Mouse (Mus musculus) adrenal gland (tissue): Measurements from ENCODE around the gene Rps15.

Source experiments
- intact Hi-C: fragments of 180-260 bp; cut with DNase I; formaldehyde crosslinking; loops from one replicate; pipeline ENCODE4 v1.15.1; 2025
- microRNA-seq, 2 experiments: library from miRNA; unstranded; fragments of <30 nt; microRNA quantifications; one replicate each; pipeline ENCODE4; 2019

The Rps15 gene

DNA sequence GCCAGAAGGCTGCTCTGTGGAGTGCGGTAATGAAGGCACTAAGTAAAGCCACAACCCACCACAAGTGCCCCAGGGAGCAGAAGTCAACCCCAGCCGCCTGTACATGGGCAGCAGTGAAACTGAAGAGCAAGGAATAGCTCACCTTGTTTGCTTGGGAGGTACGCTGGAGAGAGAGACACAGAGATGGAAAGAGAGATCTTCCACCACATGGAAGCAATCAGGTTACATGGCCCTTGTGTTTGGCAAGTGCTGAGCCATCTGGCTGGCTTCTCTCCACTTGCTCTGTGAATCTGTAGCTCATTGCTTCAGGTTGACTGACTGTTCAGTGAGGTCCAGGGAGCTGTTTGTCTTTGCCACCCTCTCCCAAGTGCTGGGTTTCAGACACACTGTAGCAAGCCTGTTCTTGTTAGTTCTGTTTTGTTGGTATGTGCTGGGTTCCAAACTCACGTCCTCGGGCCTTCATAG, 40.3 kb downstream of the Rps15 start:
- intact Hi-C loops, result no loop called here

- intact Hi-C loops, result loop anchor here (5.0 kb wide), 1 partner anchor 36 kb away; no protein-coding TSS in a partner anchor
Observed at GRCm38 (mm10) chr10:80336263-80336662, 44.0 kb downstream of the Rps15 start.

- intact Hi-C loops, result loop anchor here (5.0 kb wide), 1 partner anchor 32 kb away; no protein-coding TSS in a partner anchor
Observed at GRCm38 (mm10) chr10:80339941-80340750, 47.9 kb downstream of the Rps15 start.

DNA sequence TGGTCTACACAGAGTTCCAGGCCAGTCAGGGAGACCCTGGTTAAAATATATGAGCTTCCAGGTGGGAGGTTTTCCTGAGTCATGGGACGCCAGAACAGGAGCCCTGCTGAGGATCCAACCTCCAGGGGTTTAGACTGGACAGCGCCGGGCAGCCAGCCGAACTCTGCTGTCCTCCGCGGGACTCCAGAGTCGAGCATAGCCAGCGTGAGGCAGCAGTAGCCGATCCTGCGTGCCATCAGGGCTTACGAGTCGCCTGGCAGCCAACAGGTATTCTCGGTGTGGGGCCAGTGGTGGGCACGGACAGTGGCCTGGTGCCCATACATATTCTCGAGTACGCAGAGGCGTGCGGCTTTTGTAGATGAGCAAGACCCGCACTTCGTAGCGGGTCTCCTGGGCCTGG, 48.8 kb downstream of the Rps15 start:
- intact Hi-C loops, result no loop called here

GRCm38 (mm10) chr10:80341491-80342304, 49.4 kb downstream of the Rps15 start:
- intact Hi-C loops, result no loop called here

DNA sequence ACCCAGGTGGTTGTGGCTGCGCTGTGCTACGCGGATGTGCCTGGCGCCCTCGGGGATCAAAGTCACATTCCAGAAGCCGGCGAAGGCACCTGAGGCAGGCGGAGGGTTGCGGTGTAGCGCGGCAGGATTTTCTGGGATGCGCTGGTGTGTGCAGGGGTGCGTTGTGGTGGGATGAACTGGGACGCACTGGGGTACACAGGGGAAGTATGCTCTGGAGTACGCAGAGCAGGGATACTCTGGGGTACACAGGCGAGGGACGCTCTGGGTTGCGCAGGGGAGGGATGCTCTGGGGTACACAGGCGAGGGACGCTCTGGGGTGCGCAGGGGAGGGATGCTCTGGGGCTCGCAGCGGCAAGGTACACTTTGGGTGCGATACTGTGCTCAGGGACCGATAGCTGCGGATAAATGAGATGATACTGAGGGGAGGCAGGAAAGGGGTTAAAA, 50.1 kb downstream of the Rps15 start:
- intact Hi-C loops, result no loop called here

- intact Hi-C loops, result no loop called here
Observed at GRCm38 (mm10) chr10:80342749-80343424, 50.6 kb downstream of the Rps15 start.

DNA sequence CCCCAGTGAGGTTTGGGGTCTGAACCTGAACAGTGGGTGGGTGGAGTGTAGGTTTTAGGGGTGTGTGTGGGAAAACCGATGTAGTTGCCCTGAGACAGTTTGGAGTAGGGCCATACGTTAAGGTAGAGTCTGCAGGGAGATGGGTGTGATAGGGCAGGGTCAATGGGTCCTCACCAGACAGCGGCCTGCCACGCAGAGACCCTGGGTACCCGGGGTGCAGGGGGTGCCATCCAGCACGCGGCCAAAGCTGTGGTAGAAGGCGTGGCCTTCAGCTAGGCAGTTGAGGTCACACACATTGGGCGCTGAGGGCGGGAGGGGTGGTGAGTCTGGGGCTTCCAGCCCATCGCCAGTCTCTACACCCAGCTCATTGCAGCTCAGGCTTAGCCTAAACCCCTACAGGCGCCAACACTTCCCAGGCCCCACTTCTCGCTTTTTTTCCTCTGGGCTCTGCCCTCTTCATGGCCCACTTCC, 51.2 kb downstream of the Rps15 start:
- intact Hi-C loops, result no loop called here

Small RNA genes lying within 50 kb of the gene (microRNA-seq; reads per million reads assigned to microRNA genes)
- gene Mir6911, result 0.25 to 0.46 reads per million in 2 experiments
